Mouse (Mus musculus) E14TG2a.4 (cell line): ENCODE measurements around the gene Rab40c.
A peak's percentile ranks its signal among the peaks of the same experiment; 100 is the strongest.

Experiments
- H3K27me3 ChIP-seq: 2 replicates; pipeline ENCODE4 v1.6.1; 2014; ENCODE audit warnings: low read length, control low read depth; ENCODE audit not compliant: insufficient read depth
- H3K36me3 ChIP-seq: 2 replicates; pipeline ENCODE4 v1.6.1; 2014; ENCODE audit warnings: low read length, control low read depth; ENCODE audit not compliant: insufficient read depth
- H3K4me1 ChIP-seq: replicated peaks from 2 replicates; pipeline ENCODE4 v1.6.1; 2014; ENCODE audit warnings: low read depth, low read length, control low read depth
- H3K4me3 ChIP-seq: replicated peaks from 2 replicates; pipeline ENCODE4 v1.5.1; 2014; ENCODE audit warnings: mild to moderate bottlenecking, low read length
- H3K9me3 ChIP-seq: 2 replicates; pipeline ENCODE4 v1.6.1; 2014; ENCODE audit warnings: low read length, control low read depth
- CTCF ChIP-seq: conservative IDR thresholded peaks from 2 replicates; pipeline ENCODE4 v1.5.1; 2014; ENCODE audit warnings: low read length
- NANOG ChIP-seq: IDR thresholded peaks from 2 replicates; pipeline ENCODE4 v1.6.1; 2014; ENCODE audit warnings: borderline replicate concordance, low read length, mixed read lengths
- POU5F1 ChIP-seq: IDR thresholded peaks from 2 replicates; pipeline ENCODE4 v1.6.1; 2014; ENCODE audit warnings: low read length, borderline replicate concordance

Rab40c gene

DNA sequence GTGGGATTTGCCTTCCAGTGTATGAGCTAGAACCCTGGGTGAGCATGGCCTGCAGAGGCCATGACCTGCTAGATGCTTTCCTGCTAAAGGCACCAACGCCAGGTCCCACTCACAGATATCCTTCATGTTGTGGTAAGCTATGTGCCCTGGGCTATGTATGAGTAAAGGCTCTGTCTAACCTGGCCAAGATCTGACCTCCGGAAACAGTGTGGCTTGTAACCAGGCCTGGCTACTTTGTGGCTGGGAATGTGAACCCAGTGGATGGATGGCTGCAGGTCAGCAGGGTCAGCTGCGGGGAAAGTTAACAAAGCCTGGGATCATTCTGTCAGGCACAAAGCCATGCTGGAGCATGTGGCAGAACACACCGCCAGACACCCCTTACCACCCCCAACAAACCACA, 37.8 kb downstream of the Rab40c start:
- Histone ChIP-seq H3K9me3 (no peaks in the 10 kb centered on the region), H3K4me3 (no peak overlapping the region; the same call in 1 of the 2 replicates), H3K36me3 (peaks cover 83% of the 10 kb centered on the region), H3K27me3 (no peaks in the 10 kb centered on the region), H3K4me1 (peaks cover 96% of the 10 kb centered on the region)
- no peak for TF ChIP-seq NANOG
- TF ChIP-seq POU5F1: no peak
- no peak for TF ChIP-seq CTCF

DNA sequence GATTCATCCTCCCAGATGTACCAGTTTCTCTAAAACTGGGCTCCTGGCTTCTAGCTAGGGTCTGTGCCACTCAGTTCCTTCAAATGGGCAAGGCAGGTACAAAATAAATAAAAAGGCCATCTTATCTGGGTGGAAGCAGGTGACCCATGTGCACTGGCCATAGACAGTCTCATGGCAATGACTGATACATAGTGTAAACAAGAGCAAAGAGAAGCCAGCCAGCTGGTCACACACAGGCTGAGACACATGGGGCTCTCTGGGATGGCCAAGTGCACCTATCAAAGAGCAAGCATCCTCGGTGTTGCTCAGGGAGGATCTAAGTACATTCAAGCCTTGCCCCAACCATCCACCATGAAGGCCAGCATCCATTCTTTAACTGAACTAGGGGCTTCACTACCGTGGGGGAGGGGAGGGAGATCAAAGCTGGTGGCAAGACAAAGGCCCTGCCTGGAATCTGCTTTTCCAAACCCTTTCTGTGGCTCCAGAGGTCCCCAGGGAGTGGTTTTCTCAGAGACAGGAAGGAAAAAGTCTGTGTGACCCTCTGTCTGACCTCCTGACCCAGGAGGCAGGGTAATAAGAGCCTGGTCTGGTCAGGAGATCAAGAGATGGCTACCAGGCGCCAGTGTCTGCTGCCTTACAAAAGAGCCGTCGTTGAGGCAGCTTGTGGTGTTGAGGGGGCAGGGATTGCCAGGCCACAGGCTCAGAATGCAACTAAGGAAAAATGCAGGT, 38.5 kb downstream of the Rab40c start:
- peaks cover 85% of the 10 kb centered on the region for H3K36me3 ChIP-seq
- no peaks in the 10 kb centered on the region; the same call in 1 of the 2 replicates for H3K27me3 ChIP-seq
- TF ChIP-seq POU5F1 (no peak), NANOG (no peak), CTCF (no peak)
- no peaks in the 10 kb centered on the region for H3K9me3 ChIP-seq
- no peak overlapping the region for H3K4me3 ChIP-seq
- H3K4me1 ChIP-seq: peaks cover 96% of the 10 kb centered on the region

DNA sequence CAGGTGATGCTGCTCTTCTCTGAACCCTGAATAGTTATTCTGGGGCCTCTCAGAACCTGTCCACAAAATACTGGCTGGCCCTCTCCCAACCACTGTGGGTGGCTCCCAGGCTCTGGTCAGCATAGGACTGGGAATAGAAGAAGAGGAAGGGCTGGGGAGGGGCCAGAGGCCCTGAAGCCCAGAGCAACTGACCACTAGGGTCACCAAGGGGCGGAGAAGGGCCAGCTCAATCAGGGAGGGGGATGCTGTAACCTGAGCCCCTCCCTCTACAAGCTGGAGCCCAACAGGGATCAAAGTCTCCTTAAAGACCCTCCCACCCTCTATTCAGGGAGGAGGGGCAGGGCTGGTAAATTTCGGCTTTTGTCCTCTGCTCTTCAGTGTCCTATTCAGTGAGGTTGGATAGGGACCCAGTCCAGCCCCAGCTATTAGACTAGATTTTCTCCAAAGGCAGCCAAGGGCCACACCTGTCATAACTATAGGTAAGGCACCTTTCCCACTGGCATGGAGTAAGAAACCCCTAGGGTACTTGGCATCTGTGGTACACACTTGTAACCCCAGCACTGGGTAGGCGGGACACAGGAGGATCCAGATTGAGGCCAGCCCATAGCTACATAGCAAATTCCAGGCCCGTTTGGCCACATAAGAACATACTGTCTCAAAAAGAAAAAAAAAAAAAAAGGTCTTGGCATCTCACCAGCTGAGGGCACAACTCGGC, 39.2 kb downstream of the Rab40c start, which contains the start of gene Wfikkn1:
Gene Wfikkn1 (minus strand): TSS at position 663 of the 715 bp plus-strand sequence.
- peaks cover 80% of the 10 kb centered on the region for H3K36me3 ChIP-seq
- peaks cover 94% of the 10 kb centered on the region for H3K4me1 ChIP-seq
- H3K9me3 ChIP-seq: no peaks in the 10 kb centered on the region
- no peaks in the 10 kb centered on the region; the same call in 1 of the 2 replicates for H3K27me3 ChIP-seq
- no peak for TF ChIP-seq CTCF
- no peak for TF ChIP-seq POU5F1
- no peak for TF ChIP-seq NANOG
- no peak within 1 kb of the TSS; the same call in 1 of the 2 replicates for H3K4me3 ChIP-seq

DNA sequence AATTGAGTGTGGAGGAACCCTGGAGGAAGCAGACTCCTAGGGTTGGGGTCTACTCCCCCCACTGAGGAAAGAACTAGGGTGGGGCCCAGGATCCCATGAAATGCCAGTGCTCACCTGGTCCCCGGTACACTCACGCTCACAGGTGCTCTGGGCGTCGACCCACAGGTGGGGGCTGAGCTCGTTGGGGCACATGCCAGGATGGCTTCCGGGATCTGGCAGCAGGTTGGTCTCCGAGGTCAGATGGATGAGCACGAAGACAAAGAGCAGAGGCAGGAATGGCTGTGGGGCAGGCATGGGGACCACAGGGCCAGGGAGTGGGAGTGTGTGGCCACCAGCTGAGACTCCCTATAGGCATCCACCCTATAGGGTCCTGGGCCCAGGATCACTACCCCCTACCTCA, 39.8 kb downstream of the Rab40c start:
- Histone ChIP-seq H3K9me3 (no peaks in the 10 kb centered on the region), H3K27me3 (no peaks in the 10 kb centered on the region; the same call in 1 of the 2 replicates), H3K4me3 (no peak overlapping the region; the same call in 1 of the 2 replicates), H3K4me1 (peaks cover 88% of the 10 kb centered on the region), H3K36me3 (peaks cover 74% of the 10 kb centered on the region)
- TF ChIP-seq NANOG (no peak), POU5F1 (no peak), CTCF (no peak)

DNA sequence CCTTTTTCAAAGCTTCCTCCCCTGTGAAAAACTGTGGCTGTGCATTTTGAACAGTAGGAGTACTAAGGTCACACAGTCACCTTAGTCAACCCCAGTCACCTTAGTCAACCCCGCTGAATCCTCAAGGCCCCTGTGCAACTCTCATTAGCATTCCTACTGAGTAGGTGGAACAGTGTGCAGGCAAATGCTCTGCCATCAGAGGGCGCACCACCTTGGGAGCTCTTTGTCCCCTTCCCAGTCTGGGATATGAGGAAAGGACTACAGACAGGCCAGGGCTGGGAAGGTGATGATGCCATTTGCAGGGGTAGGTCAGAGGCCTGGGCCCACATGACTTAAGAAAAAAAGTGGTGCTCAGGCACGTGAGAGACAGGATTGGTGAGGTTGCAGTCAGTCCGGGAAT, 40.3 kb downstream of the Rab40c start:
- Histone ChIP-seq H3K4me3 (0 out of 2 replicates have a peak overlapping the region, but pooled peaks have one; percentile 5), H3K27me3 (no peaks in the 10 kb centered on the region; the same call in 1 of the 2 replicates), H3K36me3 (peaks cover 69% of the 10 kb centered on the region), H3K4me1 (peaks cover 87% of the 10 kb centered on the region), H3K9me3 (no peaks in the 10 kb centered on the region)
- TF ChIP-seq NANOG (no peak), CTCF (peak; percentile 81)

DNA sequence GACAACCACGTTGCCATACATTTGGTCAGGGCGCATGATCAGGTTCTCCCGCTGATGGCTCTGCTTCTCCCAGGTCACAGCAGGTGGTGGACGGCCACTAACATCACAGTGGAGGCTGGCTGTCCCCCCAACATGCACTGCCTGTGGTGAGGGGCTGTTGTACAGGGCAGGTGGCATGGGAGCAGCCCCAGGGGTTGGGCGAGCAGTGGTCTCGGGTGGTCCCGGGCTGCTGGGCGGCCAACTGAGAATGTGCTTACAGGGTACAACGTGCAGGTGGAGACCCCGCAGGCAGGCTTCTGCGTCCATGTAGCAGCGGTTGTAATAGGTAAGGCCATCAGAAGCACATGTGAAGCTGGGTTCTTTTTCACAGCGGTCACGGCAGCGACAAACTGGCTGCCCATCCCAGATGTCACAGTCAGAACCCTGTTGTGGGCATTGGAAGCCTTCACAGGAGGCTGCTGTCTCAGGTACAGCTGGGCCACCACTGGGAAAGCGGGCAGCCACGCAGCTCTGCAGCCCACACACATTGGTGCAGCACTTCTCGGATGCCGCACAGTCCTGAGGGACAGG, 40.8 kb downstream of the Rab40c start:
- Histone ChIP-seq H3K9me3 (no peaks in the 10 kb centered on the region), H3K27me3 (no peaks in the 10 kb centered on the region; the same call in 1 of the 2 replicates), H3K4me3 (peak overlapping the region; percentile 5; the same call in 1 of the 2 replicates), H3K36me3 (peaks cover 64% of the 10 kb centered on the region), H3K4me1 (peaks cover 87% of the 10 kb centered on the region)
- TF ChIP-seq POU5F1: no peak

DNA sequence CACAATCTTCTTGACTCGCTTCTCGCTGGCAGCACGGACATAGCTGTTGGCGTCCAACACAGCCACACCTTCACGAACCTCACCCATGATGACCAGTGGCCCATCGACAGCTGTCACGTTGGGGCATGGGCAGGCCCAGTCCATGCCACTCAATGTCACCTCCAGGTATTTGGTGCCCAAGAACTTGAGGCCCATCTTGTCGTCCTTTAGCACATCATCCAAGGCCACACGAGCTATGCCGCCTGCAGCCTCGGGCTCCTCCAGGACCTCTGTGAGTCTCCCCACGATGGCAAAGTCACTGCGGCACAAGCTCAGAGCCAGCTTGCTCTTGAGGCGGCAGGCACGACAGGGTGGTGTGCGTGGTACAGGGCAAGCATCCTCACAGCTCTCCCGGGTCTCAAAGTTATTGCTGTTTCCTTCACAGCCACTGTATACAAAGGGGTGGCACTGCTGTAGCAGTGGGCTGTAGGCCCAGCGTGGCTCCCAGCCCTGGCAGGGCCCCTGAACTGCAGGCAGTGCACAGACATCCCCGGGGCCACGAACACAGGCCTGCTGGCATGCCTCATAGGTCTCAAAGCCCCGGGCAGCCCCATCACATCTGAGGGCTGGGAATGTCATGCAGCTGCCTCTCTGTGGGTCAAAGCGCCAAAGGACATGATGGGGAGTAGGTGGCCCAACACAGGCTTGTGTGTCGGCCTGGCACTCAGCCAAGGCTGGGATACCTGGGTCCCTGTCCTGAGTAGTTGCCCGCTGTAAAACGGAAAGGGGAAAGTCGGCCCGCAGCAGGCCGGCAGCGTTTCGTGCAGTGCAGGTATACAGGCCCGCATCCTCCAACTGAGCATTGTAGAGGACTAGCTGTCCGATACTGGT, 41.6 kb downstream of the Rab40c start:
- Histone ChIP-seq H3K4me1 (peaks cover 85% of the 10 kb centered on the region), H3K27me3 (no peaks in the 10 kb centered on the region; the same call in 1 of the 2 replicates), H3K4me3 (peak overlapping the region; percentile 5; the same call in 1 of the 2 replicates), H3K9me3 (no peaks in the 10 kb centered on the region), H3K36me3 (peaks cover 57% of the 10 kb centered on the region)
- TF ChIP-seq NANOG (no peak), POU5F1 (no peak), CTCF (no peak)

DNA sequence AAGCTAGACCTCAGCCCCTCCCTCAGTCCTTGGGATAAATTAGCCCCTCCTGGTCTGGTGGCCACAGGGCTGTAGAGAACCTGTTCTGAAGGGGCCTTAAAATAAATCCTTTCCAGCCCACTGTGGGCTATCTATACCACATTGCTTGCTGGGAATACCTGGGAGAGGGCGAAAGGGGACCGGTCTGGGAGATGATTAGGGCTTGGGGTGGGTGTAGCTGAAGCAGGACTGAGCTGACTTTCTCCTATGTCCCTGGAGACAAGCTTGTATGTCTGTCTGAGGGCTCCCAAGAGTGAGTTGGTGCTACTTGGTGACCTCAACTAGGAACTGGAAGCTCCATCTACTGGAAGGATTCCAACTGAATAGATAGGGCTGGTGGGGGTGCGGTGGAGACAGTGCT, 42.5 kb downstream of the Rab40c start:
- Histone ChIP-seq H3K4me3 (no peak overlapping the region), H3K4me1 (peaks cover 77% of the 10 kb centered on the region), H3K9me3 (no peaks in the 10 kb centered on the region), H3K27me3 (no peaks in the 10 kb centered on the region; the same call in 1 of the 2 replicates), H3K36me3 (peaks cover 47% of the 10 kb centered on the region)
- TF ChIP-seq POU5F1 (no peak), NANOG (no peak), CTCF (no peak)
